Mouse (Mus musculus) forebrain, embryonic 12.5 days (tissue): ENCODE measurements around the gene Gm14408. TPM values are rescaled to one million over a fixed set of nuclear protein-coding genes. Genes with fewer than 3 reads are reported as not detected.
A peak's percentile ranks its signal among the peaks of the same experiment; 100 is the strongest.
"Not testable (repeated sequence)": the region's sequence is repeated elsewhere in the genome, so short reads cannot be mapped to it uniquely, and the experiment has no call there.

Experiments
- ATAC-seq: fragments of 200-750 bp; cut with Nextera tagmentation; 2 replicates; pipeline ENCODE4 v1.8.0; 2017; ENCODE audit warnings: moderate TSS enrichment; ENCODE audit not compliant: low FRiP score
- H3K27ac ChIP-seq: fragments of 300-500 bp; sonication (generic); 2 replicates; pipeline ENCODE4 v1.5.1; 2016; ENCODE audit warnings: mild to moderate bottlenecking
- H3K27me3 ChIP-seq: fragments of 300-500 bp; sonication (generic); 2 replicates; pipeline ENCODE4 v1.6.1; 2016; ENCODE audit warnings: mild to moderate bottlenecking
- H3K36me3 ChIP-seq: fragments of 300-500 bp; sonication (generic); replicated peaks from 2 replicates; pipeline ENCODE4 v1.6.1; 2016; ENCODE audit warnings: mild to moderate bottlenecking
- H3K4me1 ChIP-seq: fragments of 300-500 bp; sonication (generic); 2 replicates; pipeline ENCODE4 v1.6.1; 2016
- H3K4me2 ChIP-seq: fragments of 300-500 bp; sonication (generic); 2 replicates; pipeline ENCODE4 v1.6.1; 2016; ENCODE audit warnings: mild to moderate bottlenecking, moderate library complexity
- H3K4me3 ChIP-seq: fragments of 300-500 bp; sonication (generic); replicated peaks from 2 replicates; pipeline ENCODE4 v1.5.1; 2016; ENCODE audit warnings: mild to moderate bottlenecking
- H3K9ac ChIP-seq: fragments of 300-500 bp; sonication (generic); 2 replicates; pipeline ENCODE4 v1.6.1; 2016; ENCODE audit warnings: mild to moderate bottlenecking
- H3K9me3 ChIP-seq: fragments of 300-500 bp; sonication (generic); 2 replicates; pipeline ENCODE4 v1.6.1; 2016
- WGBS: fragments of 180-500 bp; shearing (Covaris S2); methylation state at CpG from one replicate; pipeline ENCODE4 v1.1.7; 2016; 5-methylcytosine and 5-hydroxymethylcytosine counted together
- polyA plus RNA-seq: library from polyadenylated mRNA; unstranded; fragments of >200 nt; fragmentation: Nextera tagmentation; extraction: Ambion mirVana; gene quantifications from 2 replicates; pipeline ENCODE4 v1.2.1, GENCODE M21; 2016

The Gm14408 gene
- not detected in 2 replicates for polyA plus RNA-seq

DNA sequence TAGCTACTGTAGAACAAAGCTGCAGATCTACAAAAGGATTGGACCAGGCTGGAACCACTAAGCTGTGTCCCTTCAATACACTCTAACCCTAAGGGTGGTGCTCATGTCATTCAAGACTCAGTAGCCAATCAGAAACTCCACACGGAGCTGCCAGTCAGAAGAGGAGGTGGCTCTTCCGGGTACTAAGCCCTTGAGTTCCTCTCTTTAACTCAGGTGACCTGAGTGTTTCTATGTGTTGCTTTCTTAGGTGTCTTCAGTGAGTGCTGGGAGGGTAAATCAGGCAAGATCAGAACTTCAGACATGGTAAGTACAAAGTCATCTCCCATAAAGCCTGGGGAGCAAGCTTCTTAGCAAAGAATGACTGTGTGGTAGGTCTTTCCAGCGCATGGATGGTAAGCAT, at the start of gene Gm14408:
Gene Gm14408, plus strand, starts transcription at position 301 of the 400 bp plus-strand sequence.
- H3K4me1 ChIP-seq, ATAC-seq, H3K27ac ChIP-seq, H3K4me2 ChIP-seq, H3K4me3 ChIP-seq, H3K27me3 ChIP-seq, H3K36me3 ChIP-seq, H3K9me3 ChIP-seq, H3K9ac ChIP-seq: not testable (repeated sequence)
- 91% methylated on average over 1 of the region's 3 CpGs for WGBS

DNA sequence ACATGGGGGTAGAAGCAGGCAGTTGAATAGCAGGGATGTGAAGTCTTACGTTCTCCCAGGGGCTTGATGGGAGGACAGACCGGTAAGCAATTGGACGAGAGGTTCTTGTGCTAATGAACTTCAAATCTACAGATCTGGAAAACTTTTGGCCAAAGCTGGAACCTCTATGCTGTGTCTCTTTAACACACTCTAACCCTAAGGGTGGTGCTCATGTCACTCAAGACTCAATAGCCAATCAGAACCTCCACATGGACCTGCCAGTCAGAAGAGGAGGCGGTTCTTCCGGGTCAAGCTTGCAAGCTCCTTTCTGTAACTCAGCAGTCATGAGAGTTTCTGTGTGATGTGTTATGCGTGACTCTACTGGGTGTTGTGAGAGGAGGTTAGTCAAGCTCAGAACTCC, 32.6 kb upstream of the Gm14408 start, which contains the start of gene Gm14295:
Gene Gm14295, plus strand, starts transcription at position 301 of the 400 bp plus-strand sequence.
- ATAC-seq, H3K4me1 ChIP-seq, H3K27me3 ChIP-seq, H3K9me3 ChIP-seq, H3K27ac ChIP-seq, H3K36me3 ChIP-seq: not testable (repeated sequence)
- Histone ChIP-seq H3K9ac (peak within 1 kb of the TSS; percentile 44; the same call in 1 of the 2 replicates), H3K4me3 (peak within 1 kb of the TSS; percentile 43), H3K4me2 (peak within 1 kb of the TSS; percentile 46)
- no CpG with 5 or more reads among the region's 6 CpGs for WGBS

DNA sequence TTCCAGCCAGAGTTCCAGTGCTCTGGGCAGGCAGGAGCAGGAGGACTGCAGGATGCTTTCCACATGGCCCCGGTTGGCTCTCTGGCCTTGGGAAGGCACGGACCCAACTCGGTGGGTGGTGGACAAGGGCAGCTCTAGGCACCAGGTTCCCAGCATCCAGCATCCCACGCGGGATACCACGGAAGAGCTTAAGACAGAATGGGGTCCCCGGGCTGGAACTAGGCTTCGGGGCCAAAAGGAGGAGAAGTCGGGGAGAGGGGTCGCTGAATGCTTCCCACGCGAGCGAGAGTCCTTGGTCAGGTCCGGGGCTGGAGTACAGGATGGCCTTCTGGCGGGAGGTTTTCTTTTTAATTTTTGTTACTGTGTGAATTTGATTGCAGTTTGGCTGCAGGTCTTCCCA, 32.2 kb upstream of the Gm14408 start:
- Histone ChIP-seq H3K9ac (peak overlapping the region; percentile 44; the same call in 1 of the 2 replicates), H3K4me3 (peak overlapping the region; percentile 43), H3K4me2 (peak overlapping the region; percentile 46)
- H3K4me1 ChIP-seq, H3K27ac ChIP-seq, H3K27me3 ChIP-seq, ATAC-seq, H3K36me3 ChIP-seq, H3K9me3 ChIP-seq: not testable (repeated sequence)
- WGBS: 22% methylated on average over 15 of the region's 15 CpGs

Other genes with a start within 250 kb of the Gm14408 start
- gene Gm14308, start 194.8 kb upstream of the Gm14408 start, polyA plus RNA-seq: 20.6 and 26.4 TPM in 2 replicates
- 9.3 and 13.7 TPM in 2 replicates for gene Zfp973, start 160.6 kb upstream of the Gm14408 start, polyA plus RNA-seq
- gene Gm14305, start 122.8 kb upstream of the Gm14408 start, polyA plus RNA-seq: 30.3 and 33.8 TPM in 2 replicates
- gene Gm14295, start 32.5 kb upstream of the Gm14408 start, polyA plus RNA-seq: 9.1 and 12.1 TPM in 2 replicates
- gene Gm14296, start 96.7 kb downstream of the Gm14408 start, polyA plus RNA-seq: 13.8 TPM in 2 replicates
- 7.0 and 9.9 TPM in 2 replicates for gene Gm14419, start 169.8 kb downstream of the Gm14408 start, polyA plus RNA-seq
- not detected in 2 replicates for gene Gm14401, start 243.2 kb downstream of the Gm14408 start, polyA plus RNA-seq